Mouse (Mus musculus) cerebellum, adult 11-12 months (tissue): ENCODE data around the gene Nebl.

Source experiments
- DNase-seq: peaks from one replicate; pipeline ENCODE4 v3.0.0; 2022

Gene Nebl

GRCm38 (mm10) chr2:17730957-17731830 lies at the start of gene Nebl:
TSS of gene Nebl (minus strand) at chr2:17731464.
- DNase-seq, result peak; percentile 68

DNA sequence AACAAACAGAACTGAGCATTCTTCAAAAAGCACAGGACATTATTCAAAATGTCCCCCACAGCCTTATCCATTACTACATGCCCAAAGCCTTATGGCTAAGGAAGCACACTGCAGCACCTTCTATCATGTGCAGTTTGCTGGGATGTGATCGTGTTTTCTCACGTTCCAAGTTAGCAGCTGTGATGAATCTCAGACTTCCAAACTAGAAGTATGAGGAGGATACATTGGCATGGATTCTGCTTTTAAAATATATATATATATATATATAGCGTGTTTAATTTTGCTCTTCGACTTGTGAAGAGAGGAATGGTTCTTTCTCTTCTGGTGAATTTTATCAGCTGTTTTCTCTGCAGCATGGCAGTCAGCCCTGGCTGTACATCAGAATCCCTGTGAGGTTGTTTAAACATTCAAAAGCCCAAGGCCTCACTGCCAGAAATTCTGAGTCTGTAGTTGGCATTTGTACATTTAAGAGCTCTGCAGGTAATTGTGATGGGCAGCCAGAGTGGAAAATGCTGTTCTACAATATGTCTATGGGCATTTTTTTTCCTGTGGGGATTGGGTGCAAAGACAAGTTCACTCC lies 39.1 kb upstream of the Nebl start:
- DNase-seq, result no peak

GRCm38 (mm10) chr2:17769242-17769755 lies 38.0 kb upstream of the Nebl start:
- DNase-seq, result no peak

DNA sequence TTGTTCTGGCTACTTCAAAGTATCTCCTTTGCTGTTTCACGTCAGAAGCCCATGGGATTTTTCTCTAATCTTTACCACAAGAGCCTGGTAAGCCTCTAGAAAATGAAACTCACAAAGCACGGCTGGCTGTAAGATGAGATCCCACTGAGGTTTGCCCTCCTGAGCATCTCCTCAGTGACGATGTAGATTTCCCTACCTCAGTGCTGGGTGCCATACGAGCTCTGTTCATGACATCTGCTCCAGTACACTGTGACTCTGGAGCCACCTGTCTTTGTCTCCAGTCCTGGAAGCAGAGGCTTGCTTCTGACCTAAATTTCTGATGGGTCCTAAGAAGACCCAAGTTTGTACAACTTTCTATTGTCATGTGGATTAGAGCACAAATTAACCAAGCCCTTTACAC lies 25.0 kb upstream of the Nebl start:
- no peak for DNase-seq

GRCm38 (mm10) chr2:17742051-17742763 lies 10.9 kb upstream of the Nebl start:
- DNase-seq, result no peak

DNA sequence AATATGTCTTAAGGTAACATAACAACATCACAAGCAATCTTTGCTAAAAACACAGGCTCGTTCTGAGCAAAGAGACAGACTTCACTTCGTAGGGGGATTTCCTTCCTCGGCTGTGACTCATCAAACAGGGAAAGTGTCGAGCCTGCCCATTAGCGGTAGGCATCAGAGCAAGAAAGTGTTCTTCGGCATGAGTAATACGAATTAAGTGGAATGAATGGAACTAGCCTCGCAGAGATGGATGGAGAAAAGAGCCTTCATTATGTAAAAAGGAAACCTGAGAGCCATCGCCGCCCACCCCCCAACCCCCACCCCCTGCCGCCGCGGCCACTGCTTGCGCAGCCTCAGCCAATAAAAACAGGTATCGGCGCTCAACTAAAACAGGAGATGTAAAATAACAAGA lies 10.3 kb upstream of the Nebl start:
- DNase-seq, result no peak

- no peak for DNase-seq
These were observed 9.2 kb upstream of the Nebl start for GRCm38 (mm10) chr2:17740454-17740853.

- DNase-seq, result no peak
These were observed 946 bp upstream of the Nebl start for GRCm38 (mm10) chr2:17732210-17732609.

DNA sequence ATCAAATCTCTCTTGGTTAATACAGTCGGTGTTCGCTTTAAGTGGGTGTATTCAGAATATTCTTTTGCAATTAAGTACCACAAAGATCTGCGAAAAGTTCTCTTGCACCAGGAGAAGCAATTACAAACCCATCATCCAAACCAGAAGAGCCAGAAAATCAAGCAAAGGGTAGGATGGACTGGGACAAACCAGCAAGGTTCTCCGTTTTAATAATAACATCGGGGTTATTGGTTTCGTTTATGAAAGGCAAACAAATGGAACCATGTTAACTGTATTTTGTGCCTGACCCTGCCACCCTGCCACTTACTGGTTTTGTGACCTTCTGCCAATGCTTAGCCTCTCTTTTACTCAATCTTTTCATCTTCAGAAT lies 552 bp upstream of the Nebl start:
- DNase-seq, result no peak

- DNase-seq, result no peak
These were observed 662 bp downstream of the Nebl start for GRCm38 (mm10) chr2:17730648-17730956.

DNA sequence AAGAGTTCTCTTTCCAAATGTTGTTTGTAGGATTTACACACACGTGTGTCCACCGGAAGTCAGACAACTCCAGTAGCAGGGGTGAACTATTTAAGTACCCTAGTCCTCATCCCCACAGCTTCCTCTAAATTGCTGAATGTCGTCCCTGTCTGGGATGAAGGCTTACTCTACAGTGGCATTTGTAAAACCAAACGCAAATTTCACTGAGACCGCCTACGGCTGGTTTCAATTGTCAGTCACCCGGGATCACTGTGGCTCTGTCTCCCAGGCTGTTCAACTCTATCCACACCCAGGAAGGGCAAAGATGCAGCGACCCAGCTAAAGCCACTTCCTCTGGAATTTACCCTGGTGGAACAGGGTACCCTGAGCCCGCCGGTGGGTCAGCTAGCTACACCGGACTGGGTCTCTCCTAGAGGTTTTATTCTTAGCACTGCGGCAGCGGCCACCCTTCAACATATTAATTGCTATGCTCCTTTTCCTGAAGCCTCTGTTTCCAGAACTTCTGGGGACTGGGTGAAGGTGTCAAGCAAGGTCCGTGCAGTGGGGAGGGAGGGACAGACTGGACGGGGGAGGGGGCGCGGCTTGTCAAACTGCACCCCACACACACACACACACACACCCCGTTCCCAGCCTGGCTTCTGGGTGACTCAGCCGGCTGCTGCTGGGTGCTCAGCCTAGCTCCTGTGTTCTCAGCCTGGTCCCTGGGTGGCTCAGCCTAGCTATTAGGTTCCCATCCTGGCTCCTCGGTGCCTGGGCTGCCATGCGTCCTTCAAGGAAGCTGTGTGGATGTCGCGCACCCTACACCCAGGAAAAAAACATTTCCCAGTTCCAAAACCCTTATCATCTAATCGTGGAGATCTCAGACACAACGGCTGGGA lies 1.3 kb downstream of the Nebl start:
- peak; percentile 22 for DNase-seq

DNA sequence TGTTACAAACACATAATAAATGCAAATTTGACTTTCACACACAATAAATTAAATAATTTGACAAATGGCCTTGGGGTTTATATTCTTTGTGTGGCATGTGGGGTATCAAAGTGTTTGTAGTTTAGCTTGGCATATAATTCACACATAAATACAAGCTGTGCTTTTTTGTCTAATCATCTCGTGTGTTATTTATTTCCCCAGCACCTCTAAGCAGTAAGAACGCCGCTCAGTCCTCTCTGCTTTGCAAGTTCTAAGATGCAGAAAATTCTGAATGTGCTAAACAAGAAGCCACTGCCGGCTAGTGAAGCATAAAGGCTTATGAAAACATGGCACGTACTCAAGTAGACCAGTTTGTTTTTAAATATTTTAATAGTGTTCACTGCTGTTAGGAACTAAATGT lies 6.9 kb downstream of the Nebl start:
- DNase-seq, result no peak

DNA sequence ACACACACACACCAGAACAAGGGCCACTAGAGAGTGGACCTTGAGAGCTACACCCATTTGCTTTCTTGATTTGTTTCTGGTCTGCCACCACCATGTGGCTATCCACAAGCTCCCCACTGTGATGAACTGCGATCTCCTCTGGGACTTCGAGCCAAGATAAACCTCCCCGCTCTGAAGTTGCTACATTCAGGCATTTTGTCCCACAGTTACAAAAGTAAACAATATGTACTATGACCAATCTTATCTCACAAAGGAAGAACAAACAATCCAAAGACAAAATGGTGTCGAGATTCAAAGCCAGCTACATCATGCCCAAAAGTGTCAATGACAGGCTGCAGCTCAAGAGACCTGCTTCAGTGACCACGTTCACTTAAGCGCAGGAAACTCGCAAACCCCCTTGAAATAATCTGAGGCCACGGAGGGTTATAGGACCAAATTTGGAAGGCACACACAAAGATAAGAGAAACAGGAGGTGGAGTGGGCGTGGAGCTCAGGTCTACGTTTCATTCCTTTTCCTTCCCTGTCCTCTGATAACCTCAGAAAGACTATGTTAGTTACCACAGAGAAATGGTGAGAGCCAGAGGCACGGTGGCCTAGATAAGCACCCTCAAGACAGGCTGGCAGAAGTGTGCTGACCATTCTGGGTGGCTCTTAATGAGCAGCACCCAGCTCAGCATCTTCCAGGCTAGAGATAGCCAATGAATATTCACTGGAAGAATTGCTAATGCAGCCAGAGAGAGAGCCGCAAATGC lies 7.8 kb downstream of the Nebl start:
- no peak for DNase-seq

GRCm38 (mm10) chr2:17721177-17721715 lies 10.0 kb downstream of the Nebl start:
- no peak for DNase-seq

DNA sequence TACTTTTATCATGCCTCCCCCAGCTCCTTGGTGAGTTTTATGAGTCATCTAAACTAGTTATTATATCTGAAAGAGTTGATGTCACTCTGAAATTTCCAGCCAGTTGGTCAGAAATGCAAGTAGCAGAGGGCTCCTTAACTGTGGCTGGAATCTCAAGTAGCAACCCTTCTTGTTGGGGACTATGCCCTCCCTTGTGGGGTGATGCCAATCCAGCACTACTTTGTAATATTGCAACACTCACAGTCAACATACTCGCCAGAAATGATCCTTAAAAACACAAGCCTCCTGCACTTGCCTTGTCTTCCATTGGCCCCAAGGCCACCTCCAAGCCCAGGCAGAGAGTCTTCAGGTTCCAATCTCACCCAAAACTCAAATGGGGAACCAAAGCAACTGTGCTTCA lies 13.0 kb downstream of the Nebl start:
- no peak for DNase-seq

- no peak for DNase-seq
These were observed 14.1 kb downstream of the Nebl start for GRCm38 (mm10) chr2:17717200-17717599.

DNA sequence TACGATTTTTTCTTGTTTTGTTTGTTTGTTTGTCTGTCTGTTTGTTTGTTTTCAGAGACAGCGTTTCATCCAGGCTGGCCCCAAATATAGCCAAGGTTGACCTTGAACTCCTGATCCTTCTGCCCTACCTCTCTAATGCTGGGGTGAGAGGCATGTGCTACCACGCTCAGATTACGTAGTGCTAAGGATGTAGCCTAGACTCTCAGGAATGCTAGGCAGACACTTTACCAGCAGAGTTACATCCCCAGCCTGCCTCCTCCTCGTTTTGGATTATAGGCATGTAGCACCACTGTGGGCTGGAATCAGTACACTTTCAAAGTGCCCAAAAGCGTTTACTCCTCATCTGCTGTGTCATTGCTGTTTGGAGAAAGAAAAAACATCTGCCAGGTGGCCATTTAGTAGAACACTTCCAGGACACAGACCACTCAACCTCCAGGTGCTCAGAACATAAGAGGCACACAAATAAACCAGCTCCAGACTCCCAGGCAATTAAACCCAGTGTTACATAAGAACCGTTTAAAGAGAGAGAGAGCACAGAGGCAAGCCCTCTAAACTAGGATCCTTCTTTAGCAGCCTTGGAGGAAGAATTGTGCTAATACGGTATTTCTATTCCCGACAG lies 16.0 kb downstream of the Nebl start:
- no peak for DNase-seq

- DNase-seq, result no peak
These were observed 16.6 kb downstream of the Nebl start for GRCm38 (mm10) chr2:17714661-17715060.

DNA sequence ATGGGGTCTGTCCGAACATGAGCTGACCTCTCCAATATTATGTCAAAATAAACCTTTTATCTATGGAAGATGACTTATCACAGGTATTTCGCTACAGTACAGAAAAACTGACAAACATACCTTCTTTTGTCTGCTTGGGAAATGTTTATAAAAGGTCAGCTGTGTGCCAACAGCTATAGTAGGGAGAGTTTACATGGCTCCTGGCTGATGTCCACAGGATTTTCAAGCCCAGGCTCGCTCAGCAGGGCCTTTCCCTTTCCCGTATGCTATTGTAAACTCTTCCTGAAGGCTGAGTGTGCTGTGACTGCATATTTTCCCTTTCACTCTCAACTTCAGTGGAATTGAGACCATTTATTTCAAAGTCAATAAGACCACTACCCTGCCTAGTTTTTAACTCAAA lies 17.1 kb downstream of the Nebl start:
- no peak for DNase-seq

- DNase-seq, result no peak
These were observed 20.0 kb downstream of the Nebl start for GRCm38 (mm10) chr2:17711216-17711615.

DNA sequence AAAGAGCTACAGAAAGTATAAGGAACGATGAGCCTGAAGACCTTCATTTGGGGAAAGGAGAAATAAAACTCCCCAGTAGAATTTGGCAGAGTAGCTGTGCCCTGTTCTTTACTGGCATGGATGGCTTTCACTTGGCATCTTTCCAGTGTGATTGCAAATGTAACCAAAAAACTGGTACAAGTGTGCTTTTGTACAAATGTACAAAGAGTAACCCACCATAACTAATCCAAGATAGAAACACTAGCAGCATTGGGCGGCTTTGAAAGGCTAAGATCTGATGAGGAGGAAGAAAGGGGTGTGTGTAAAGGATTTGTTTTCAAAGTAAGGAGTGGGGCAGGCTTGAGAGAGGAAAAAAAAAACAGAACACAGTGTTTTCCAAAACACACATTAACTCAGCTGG lies 21.2 kb downstream of the Nebl start:
- DNase-seq, result no peak
